Mouse (Mus musculus) thymus, postnatal 0 days (tissue): Measurements from ENCODE around the gene Thnsl2. TPM values are rescaled to one million over a fixed set of nuclear protein-coding genes. Genes with fewer than 3 reads are reported as not detected.

Experiments used
- DNase-seq: peaks from one replicate; pipeline ENCODE4 v3.0.0-alpha.2; 2015; ENCODE audit warnings: low spot score
- polyA plus RNA-seq: library from polyadenylated mRNA; unstranded; fragments of >200 nt; fragmentation: Nextera tagmentation; extraction: Ambion mirVana; gene quantifications from 2 replicates; pipeline ENCODE4 v1.2.1, GENCODE M21; 2015

The Thnsl2 gene
- 7.8 and 11.3 TPM in 2 replicates for polyA plus RNA-seq

DNA sequence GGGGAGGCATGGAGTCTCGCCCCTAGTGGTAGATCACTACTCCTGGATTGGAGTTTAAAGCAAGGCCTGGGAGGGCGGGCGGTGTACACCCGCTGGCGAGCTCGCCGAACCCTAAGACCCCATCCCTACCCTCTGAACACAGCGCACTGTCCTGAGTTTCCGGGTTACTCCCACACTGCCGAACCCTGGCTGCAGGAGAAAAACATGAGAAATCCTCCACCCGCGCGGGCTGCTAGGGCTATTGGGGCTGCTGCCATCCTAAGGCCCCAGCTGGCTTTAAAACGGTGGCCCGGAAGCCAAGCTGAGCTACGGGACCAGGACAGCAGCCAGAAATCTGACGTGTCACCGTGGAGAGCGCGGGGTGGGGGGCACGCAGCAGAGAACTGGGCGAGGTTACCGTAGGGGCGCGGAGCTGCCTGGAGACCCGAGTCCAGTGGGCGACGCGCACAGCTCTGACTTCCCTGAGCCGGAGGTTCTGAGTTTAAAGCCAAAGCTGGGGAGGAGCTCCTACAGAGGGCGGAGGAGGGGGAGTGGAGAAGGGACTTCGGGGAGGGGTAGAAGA is at the start of gene Thnsl2:
TSS of gene Thnsl2 (minus strand) at position 546 of the 562 bp plus-strand sequence.
- peak; percentile 71 for DNase-seq

DNA sequence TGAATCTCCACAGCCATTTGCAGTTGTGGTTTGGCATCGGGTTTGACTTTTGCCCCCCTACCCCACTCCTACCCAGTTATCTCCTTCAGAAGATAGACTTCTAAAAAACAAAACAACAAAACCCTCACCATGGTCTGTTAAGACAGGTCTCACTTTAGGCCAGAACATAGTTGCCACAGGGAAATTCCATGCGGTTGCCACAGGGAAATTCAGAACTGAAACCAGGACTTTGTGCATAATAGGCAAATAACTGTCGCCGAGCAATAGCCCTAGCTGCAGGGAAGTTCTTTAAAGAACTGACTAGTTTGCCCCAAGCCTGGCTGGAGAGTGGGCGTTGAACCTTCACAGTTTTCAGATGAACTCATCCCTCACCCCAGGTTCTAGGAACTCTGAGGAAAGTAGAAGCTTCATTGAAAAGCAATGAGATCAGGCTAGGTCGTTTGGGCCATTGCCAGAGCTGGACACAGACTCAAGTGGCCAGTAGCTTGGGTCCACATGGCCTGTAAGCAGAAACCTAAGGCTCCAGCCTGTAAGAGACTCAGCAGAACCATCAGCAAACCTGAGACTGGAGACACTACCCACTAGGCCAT is 49.0 kb upstream of the Thnsl2 start:
- DNase-seq = no peak

DNA sequence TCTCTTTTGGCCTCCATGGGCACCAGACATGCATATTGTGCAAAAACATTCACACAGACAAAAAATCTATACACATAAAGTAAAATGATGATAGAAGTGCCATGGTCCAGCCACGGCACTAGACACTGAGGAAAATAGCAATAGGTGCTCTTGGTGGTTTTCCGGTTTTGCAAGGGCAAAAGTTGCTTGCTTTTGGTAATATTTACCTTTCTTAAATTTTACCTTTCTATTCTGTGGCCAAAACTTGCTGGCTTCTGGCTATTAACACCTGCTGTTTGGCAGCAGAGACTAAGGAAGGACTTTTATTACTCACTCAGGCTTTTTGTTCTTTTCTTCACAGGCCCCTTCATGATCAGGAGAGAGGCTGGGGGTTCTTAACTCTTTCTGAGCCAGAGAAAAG is 46.3 kb upstream of the Thnsl2 start:
- no peak for DNase-seq

DNA sequence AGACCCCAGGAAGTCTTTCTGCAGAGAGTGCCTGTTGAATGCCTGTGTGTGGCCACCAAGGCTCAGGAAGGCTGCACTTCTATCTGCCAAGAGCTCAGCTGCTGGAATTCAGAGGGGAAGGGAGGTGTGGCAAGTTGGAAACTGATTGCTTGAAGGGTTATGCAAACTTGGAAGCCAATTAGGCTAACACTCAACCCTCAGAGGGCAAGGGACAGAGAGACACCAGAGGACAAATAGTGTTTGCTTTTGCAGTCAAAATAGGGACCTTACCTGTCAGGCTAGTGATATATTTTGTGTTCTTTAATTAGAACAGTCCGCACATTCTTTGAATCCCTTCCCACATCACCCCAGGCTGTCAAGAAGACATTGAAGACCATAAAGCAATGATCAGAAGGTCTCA is 45.3 kb upstream of the Thnsl2 start:
- no peak for DNase-seq

DNA sequence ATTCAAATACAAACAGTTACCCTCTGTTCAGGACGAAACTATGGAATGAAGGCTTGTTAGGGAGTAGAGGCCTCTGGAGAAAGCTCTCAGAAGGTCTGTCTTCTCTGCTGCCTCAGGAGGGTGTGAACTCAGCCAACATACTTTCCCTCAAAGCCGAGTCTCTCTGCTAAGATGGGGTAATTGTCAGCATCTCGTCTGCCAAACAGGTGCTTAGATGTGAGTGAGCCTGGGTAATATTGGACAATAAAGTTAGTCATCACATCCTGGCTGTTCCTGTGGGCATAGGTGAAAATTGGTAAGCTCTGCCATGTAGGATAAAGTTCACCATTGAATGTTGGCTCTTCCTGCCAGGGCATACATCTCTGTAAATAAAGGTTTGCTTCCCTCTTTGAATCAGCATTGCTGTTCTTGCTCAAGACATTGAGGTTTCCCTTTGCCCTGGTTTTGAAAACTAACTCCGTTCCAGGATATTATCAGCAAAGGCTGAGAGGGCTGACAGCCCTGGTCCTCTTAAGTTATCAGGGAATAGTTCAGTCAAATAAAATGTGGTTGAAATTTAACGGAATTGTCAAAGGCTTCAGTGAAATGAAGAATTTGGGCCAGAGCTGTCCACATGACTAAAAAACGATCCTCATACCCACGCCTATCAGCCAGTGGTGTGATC is 40.8 kb upstream of the Thnsl2 start:
- DNase-seq = no peak

DNA sequence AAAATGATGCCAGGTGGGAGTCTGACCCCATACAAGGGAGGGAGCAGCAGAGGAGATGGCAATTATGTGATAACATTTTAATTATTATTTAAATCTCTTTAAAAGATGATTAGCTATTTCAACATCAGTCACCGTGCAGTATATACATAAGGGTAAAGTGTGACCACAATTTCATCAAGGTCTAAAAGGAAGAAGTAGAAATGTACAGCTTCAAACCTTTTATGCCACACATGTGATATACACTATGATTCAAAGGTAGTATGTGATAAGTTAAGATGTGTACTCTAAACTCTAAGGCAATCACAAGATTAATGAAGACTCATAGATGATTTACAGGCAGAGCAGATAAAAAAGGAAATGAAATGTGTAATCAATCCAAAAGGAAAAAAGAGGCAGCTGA is 36.4 kb upstream of the Thnsl2 start:
- DNase-seq = no peak

DNA sequence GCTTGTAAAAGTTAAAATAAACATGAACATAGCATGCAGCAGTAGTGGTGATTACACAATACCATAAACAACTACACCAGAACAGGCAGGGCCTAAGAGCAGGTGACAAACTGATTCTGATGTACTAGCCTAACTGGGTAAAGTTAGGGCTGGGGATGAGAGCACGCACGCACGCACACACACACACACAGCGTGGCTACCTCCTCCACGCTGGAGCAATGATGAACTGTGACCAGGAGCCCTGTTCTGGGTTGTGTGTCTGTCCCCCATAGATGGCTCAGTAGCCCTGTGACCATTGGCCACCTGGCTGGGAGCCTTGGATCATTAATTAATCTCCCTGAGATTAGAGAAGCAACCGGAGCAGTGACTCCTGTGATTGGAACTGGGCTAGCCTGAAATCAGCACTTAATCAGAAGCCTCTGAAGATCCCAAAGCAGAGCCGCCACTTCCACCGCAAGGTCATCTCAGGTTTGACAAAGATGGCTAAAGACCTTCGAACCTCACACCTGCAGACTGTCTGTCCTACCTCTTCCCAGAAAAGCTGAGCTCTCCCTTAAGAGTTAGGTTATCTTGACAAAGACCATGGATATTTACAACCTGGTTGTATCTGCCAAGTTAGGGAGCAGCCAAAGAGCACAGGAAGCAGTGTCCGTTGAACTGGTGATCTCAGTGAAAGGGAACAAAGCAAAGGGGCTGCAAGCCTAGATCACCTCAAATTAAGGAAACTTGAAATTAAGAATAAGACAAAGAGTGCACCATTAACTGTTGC is 28.8 kb upstream of the Thnsl2 start:
- DNase-seq = no peak

DNA sequence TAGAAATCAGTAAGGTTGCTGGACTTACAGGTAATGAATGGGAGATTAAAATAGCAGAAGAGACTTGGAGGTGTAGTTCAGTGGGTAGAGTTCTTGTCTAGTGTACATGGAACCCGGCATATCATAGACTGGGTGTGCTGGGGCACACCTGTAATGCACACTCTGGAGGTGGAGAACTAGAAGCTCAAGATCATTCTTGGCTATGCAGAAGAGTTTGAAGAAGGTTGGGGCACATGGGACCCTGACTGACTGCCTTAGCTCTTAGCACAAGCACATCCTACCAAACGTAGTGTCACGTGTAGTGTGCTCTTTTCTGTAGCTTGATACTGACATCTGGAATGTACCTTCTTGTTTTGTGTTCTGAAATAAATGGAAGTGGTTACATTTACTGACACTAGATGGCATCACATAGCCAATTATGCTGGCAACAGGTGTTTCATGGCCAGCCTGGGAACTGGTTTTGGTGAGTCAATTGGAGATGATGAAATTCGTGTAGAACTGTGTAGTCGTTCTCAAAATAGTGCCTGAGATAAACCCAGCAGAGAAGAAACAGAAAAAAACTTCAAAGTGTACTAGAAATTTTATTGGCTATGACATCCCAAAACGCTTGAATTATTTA is 22.4 kb upstream of the Thnsl2 start:
- peak; percentile 83 for DNase-seq

DNA sequence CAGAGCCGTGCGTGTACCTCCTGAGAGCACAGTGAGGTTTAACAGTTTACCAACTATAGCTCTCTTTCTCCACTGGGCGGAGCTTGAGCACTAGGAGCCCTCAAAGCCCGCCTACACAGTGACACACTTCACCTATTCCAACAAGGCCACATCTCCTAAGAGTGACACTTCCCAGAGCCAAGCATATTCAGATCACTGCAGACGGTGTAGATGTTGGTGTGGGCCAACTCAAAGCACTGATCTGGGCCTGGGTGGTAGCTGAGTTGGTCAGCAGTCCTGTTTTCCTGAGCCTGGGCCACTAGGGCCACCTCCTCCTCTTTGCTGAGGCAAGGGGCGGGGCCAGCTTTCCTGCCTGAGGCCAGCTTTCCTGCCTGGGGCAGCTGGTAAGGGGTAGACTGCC is 20.2 kb upstream of the Thnsl2 start:
- peak; percentile 81 for DNase-seq

DNA sequence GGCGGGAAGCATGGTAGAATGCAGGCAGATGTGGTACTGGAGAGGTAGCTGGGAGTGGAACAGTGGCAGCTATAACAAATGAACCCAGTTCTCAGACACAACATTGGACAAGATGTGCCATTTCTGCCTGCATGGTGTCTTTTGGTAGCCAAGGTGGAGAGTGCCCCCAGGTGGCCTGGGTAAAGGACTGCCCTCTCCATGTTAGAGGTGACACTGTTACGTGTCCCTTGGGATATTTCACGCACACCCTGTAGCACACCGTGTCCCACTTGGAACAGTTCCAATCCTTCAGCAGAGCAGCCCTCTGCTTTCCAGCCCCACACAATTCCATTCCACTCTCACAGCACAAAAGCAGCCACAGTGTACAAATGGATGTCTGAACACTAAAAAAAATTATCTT is 18.0 kb upstream of the Thnsl2 start:
- DNase-seq = no peak

DNA sequence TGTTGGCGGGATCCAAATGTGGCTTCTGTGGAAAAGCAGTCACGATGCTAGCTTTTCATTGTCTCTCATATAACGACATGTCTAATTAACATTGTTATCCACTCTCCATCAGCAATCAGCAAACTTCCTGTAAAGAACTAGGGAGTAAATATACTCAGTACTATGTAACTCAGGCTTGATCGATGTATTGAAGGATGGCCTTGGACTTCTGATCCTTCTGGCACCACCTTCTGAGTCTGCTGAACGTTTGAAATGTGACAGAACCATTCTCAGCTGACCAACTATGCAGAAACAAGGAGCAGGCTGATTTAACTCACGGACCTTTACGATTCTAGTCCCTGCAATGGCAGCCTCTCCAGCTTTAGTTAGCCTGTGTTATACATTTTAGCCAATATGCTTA is 17.1 kb upstream of the Thnsl2 start:
- DNase-seq = no peak

DNA sequence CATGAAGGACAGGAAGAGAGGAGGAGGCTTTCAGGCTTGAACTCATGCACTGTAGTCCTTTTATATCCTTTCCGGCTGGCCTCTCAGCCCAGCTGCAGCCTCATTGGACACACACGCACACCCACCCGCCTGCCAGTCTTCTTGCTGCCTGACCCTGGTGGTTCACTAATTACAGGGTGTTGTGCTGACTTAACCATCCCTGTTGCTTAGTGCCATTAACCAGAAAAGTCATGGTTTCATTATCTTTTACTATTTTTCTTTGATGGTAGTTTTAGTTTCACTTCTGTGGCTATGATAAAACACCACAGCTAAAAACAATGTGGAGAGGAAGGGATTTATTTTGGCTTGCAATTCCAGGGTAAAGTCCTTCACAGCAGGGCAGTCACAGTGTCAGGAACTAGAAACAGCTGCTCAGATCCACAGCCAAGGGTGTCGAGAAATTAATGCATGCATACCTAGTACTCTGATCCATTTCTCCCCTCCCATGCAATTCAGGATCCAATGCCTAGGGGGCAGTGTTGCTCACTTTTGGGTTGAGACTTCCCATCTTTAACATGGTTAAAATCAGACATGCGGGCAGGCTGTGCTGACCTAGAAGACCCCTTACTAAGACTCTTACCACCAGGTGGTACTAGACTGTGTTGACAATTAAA is 12.6 kb upstream of the Thnsl2 start:
- peak; percentile 64 for DNase-seq

DNA sequence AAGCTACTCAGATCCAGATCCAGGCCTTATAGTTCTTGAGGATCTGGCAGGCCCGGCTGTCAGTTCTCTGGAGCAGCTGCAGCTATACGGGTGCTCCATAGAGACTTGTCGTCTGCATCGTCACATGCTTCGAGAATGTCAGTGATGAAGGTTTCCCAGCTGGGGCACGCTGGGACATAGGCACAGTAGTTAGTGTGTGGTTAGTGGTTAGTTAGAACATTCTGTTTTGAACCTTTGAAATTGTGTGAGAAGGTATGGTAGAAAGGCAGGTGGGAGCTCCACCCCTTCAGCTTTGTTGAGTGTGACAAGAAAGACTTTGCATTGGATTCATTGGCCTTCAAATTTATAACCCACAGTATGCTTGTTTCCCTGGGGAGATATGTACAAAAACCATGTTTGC is 10.6 kb upstream of the Thnsl2 start:
- DNase-seq = peak; percentile 91

DNA sequence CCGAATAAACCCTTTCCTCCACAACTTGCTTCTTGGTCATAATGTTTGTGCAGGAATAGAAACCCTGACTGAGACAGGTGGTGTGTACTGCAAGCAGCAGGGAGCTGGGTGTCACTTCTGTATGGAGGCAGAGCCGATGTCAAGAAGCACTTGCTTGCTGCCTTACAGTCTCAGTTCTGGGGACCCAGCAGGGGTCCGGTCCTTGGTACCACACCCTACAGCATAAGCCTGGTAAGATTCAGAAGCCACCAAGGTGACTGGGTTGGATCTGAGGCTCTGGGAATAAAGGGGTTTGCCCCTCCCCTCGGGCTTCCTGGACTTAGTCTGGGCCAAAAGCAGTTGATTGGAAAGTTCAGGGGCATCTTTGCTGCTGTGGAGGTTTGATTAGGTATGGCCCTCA is 9.2 kb upstream of the Thnsl2 start:
- DNase-seq = no peak

DNA sequence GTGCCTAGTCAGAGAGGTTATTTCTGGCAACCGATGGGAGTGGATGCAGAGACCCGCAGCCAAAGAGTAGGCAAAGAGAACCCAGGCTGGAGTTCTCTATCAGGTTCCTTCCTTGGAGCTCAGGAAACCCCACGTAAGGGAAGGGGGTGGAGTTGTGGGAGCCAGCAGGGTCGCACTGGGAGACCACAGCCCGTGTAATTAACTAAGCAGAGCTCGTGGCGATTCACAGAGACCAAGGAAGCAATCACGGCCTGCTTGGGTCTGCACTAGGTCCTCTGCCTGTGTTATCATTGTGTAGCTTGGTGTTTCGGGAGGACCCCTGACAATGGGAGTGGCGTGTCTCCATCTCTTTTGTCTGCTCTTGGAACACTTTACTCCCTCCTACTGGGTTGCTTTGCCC is 6.9 kb upstream of the Thnsl2 start:
- no peak for DNase-seq

DNA sequence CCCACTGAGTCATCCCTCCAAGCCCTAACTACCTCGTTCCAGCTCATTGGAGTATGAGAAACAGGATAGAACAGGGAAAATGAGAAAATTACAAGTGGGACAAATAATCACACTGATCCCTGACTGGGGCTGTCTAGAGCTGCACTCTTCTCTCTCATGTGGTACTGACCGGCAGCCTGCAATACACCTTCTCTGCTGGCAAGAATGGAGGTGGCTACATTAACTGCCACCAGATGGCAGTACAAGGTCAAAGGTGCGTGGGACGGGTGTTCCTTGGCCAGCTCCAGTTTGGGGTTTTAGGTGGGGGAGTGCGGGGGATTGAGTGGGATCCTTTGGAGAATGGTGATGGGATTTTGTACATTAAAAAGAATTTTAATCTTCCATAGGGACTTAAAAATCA is 5.3 kb upstream of the Thnsl2 start:
- DNase-seq = peak; percentile 78

DNA sequence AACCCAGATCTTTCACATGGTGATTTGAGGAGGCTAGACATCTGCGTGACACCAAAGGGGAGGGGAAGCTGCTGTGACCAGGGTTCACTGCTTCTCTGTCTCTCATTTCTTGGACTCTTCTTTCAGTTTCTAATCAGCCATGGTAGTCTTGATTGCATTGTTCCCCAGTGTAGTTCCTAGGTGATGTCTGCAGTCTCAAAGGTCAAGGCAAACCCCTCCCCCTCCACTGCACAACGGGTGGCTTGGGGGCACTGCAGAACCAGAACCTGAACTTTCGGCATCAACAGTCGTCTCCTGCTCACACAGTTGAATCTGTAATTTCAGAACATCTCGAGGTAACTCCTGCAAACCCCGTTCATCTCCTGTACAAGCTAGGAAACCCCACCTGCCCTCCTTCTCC is 4.1 kb upstream of the Thnsl2 start:
- DNase-seq = no peak

DNA sequence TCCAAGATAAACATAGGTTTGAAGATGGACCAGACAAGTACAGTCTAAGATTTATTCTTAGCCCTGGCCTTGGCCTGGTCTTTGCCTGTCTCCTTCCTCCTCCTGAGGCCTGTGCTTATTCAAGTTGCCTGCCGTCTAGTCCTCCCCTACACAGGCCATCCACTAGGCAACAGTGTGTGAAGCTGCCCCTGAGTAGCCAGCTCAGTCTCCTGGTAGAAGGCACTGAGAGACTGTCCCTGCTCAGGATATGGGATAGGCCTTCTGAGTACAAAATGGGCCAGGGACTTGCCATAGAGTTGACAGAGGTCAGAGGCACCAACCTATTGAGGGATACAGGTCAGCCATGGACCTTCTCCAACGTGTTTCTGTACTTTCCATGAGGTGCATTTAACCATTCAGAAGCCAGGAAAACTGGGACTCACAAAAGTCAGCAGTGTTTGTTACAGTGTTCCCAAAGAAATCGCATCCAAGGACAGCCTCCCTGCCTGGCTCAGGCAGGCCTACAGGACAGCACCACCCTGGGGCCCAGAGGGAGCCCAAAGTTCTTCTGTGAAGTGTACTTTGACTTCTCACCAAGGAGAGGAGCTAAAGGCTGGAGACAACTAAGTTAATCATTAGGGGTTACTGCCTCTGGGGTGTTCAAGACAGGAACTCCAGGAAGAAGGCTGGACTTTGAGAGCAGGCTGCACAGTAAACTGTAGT is 1.2 kb upstream of the Thnsl2 start:
- no peak for DNase-seq

DNA sequence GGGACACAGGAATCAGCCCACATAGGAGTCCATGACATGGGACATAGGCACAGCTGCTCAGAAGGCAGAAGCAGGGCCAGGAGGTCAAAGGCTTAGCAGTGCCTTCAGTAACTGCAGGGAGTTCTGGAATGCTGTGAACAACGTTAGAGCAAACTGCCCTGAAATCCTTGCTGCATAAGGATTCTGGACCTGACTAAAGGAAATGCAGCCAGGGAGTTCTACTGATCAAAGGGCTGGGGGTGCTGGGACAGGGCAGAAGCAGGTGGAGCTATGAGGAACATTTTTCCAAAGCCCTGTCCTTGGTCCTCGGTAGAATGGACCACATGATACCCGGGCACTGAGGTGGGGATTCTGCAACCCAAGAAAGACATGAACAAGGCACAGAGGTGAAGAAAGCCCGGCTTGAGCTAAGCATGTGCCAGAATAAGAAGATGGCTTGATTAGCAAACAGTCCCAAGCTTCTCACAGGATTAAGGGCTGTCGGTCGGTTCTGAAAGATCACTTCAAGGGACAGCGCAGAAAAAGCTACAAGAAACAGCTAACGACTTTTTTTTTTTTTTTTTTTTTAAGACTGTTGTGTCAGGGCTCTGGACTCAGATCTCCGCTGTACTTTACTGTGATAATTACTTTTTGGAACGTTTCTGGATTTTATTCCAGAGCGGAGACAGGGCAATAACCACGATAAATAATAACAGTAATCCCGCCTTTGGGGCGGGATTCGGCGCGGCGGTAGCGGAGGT is 915 bp downstream of the Thnsl2 start:
- no peak for DNase-seq

DNA sequence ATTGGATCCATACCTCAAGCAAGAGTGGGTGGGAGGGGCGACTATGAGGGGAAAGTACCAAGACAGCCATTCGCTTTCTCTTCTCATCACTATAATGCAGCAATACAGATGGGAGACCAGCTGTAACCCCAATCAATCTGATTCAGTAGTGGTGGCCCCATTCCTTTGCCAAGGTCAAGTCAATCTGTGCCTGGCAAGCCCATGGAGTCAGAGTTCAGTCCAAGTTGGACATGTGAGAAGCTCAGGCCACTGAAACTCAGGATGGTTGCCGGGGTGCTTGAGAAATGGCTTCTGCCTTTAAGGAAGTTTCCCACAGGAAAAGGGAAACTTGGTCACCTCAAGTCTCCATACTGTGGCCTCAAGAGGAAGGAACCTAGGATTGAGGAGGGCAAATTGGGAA is 9.2 kb downstream of the Thnsl2 start:
- DNase-seq = no peak
